Mouse (Mus musculus) CH12.LX (cell line): ENCODE data around the gene Rom1. TPM values are rescaled to one million over a fixed set of nuclear protein-coding genes. Genes with fewer than 3 reads are reported as not detected.

Source experiments
- DNase-seq: peaks from one replicate; pipeline ENCODE4 v3.0.0-alpha.2; 2013; ENCODE audit errors: extremely low read depth
- H3K27ac ChIP-seq: 2 replicates; pipeline ENCODE4 v1.5.1; 2012; ENCODE audit warnings: low read depth, mild to moderate bottlenecking, control low read depth, moderate library complexity; ENCODE audit not compliant: insufficient read depth
- H3K27me3 ChIP-seq: replicated peaks from 2 replicates; pipeline ENCODE3; 2012; ENCODE audit warnings: inconsistent platforms
- H3K36me3 ChIP-seq, 2 experiments: replicated peaks in 1 of 2; 2 replicates each; pipeline versions ENCODE3 to v1.6.1; 2012; ENCODE audit warnings: inconsistent platforms in 1 of 2, low read length in 1 of 2, mild to moderate bottlenecking in 1 of 2, mixed read lengths in 1 of 2, moderate library complexity in 1 of 2; ENCODE audit not compliant: control insufficient read depth in 1 of 2, insufficient read depth in 1 of 2
- H3K4me1 ChIP-seq, 2 experiments: 2 replicates each; pipeline ENCODE4 v1.6.1; 2012; ENCODE audit warnings: inconsistent platforms in 1 of 2, moderate library complexity in 1 of 2; ENCODE audit not compliant: insufficient read depth in 2 of 2, control insufficient read depth in 1 of 2
- H3K4me2 ChIP-seq: 2 replicates; pipeline ENCODE4 v1.6.1; 2012; ENCODE audit warnings: low read depth, mild to moderate bottlenecking, control low read depth; ENCODE audit not compliant: poor library complexity, insufficient read depth, severe bottlenecking
- H3K4me3 ChIP-seq, 3 experiments: fragments of 150-350 bp in 1 of 3; sonication (generic) in 1 of 3; replicated peaks in 1 of 3; 2 replicates each; pipeline versions ENCODE3 to v1.5.1; 2011 to 2012; ENCODE audit warnings: low read depth in 2 of 3, low read length in 2 of 3, mild to moderate bottlenecking in 2 of 3, moderate library complexity in 2 of 3, control low read depth in 1 of 3, improper control_type of control experiment in 1 of 3, inconsistent platforms in 1 of 3, mixed read lengths in 1 of 3; ENCODE audit not compliant: poor library complexity in 1 of 3
- H3K79me2 ChIP-seq: replicated peaks from 2 replicates; pipeline ENCODE4 v1.6.1; 2012; ENCODE audit warnings: mild to moderate bottlenecking, moderate library complexity; ENCODE audit not compliant: control insufficient read depth, poor library complexity, insufficient read depth, severe bottlenecking; ENCODE audit errors: extremely low read depth
- H3K9ac ChIP-seq: 2 replicates; pipeline ENCODE4 v1.6.1; 2012; ENCODE audit warnings: low read depth, mild to moderate bottlenecking, control low read depth, moderate library complexity; ENCODE audit not compliant: insufficient read depth
- H3K9me3 ChIP-seq: replicated peaks from 2 replicates; pipeline ENCODE3; 2012; ENCODE audit warnings: low read length, inconsistent platforms, mixed read lengths
- BHLHE40 ChIP-seq: IDR thresholded peaks from 2 replicates; pipeline ENCODE4 v1.6.1; 2011; ENCODE audit warnings: mild to moderate bottlenecking, low read depth, low read length, improper control_type of control experiment
- CTCF ChIP-seq, 2 experiments: IDR thresholded peaks in 1 of 2; conservative IDR thresholded peaks in 1 of 2; 2 replicates each; pipeline ENCODE4 v1.5.1; 2011 to 2012; ENCODE audit warnings: low read depth in 2 of 2, low read length in 2 of 2, improper control_type of control experiment in 1 of 2, inconsistent platforms in 1 of 2, mild to moderate bottlenecking in 1 of 2, moderate library complexity in 1 of 2
- E2F4 ChIP-seq: IDR thresholded peaks from 2 replicates; pipeline ENCODE4 v1.6.1; 2011; ENCODE audit warnings: low read depth, low read length, improper control_type of control experiment; ENCODE audit not compliant: insufficient replicate concordance
- EP300 ChIP-seq: IDR thresholded peaks from 2 replicates; pipeline ENCODE4 v1.6.1; 2011; ENCODE audit warnings: low read length, improper control_type of control experiment
- ETS1 ChIP-seq: conservative IDR thresholded peaks from 2 replicates; pipeline ENCODE4 v1.6.1; 2012; ENCODE audit warnings: low read depth, mild to moderate bottlenecking, inconsistent platforms, low read length, improper control_type of control experiment, moderate library complexity
- GABPA ChIP-seq: IDR thresholded peaks from 2 replicates; pipeline ENCODE4 v1.6.1; 2012; ENCODE audit warnings: low read depth, low read length, improper control_type of control experiment, inconsistent platforms; ENCODE audit not compliant: insufficient replicate concordance
- IRF4 ChIP-seq: IDR thresholded peaks from 2 replicates; pipeline ENCODE4 v1.6.1; 2014; ENCODE audit warnings: low read depth, mild to moderate bottlenecking, inconsistent platforms, low read length, improper control_type of control experiment
- JUN ChIP-seq: IDR thresholded peaks from 2 replicates; pipeline ENCODE4 v1.6.1; 2011; ENCODE audit warnings: low read depth, mild to moderate bottlenecking, low read length, improper control_type of control experiment, moderate library complexity; ENCODE audit not compliant: insufficient read depth
- KAT2A ChIP-seq: IDR thresholded peaks from 2 replicates; pipeline ENCODE4 v1.6.1; 2012; ENCODE audit warnings: low read length, improper control_type of control experiment, inconsistent platforms; ENCODE audit not compliant: insufficient replicate concordance
- MAFK ChIP-seq: IDR thresholded peaks from 2 replicates; pipeline ENCODE4 v1.6.1; 2011; ENCODE audit warnings: low read length, improper control_type of control experiment; ENCODE audit not compliant: insufficient replicate concordance
- MAX ChIP-seq: IDR thresholded peaks from 2 replicates; pipeline ENCODE4 v1.6.1; 2011; ENCODE audit warnings: low read length, improper control_type of control experiment
- MYC ChIP-seq: IDR thresholded peaks from 2 replicates; pipeline ENCODE4 v1.6.1; 2011; ENCODE audit warnings: low read depth, mild to moderate bottlenecking, improper control_type of control experiment, low read length
- NELFE ChIP-seq: IDR thresholded peaks from 2 replicates; pipeline ENCODE4 v1.6.1; 2011; ENCODE audit warnings: low read depth, low read length, improper control_type of control experiment
- PAX5 ChIP-seq: IDR thresholded peaks from 2 replicates; pipeline ENCODE4 v1.6.1; 2012; ENCODE audit warnings: low read length, inconsistent platforms, mixed read lengths
- RAD21 ChIP-seq: IDR thresholded peaks from 2 replicates; pipeline ENCODE4 v1.6.1; 2011; ENCODE audit warnings: low read depth, mild to moderate bottlenecking, low read length, improper control_type of control experiment, moderate library complexity
- RCOR1 ChIP-seq: conservative IDR thresholded peaks from 2 replicates; pipeline ENCODE4 v1.6.1; 2012; ENCODE audit warnings: low read depth, mild to moderate bottlenecking, inconsistent platforms, low read length, improper control_type of control experiment
- TBP ChIP-seq: conservative IDR thresholded peaks from 2 replicates; pipeline ENCODE4 v1.6.1; 2011; ENCODE audit warnings: low read depth, low read length, improper control_type of control experiment
- UBTF ChIP-seq: IDR thresholded peaks from 2 replicates; pipeline ENCODE4 v1.6.1; 2012; ENCODE audit warnings: low read depth, mild to moderate bottlenecking, inconsistent platforms, low read length, improper control_type of control experiment, moderate library complexity
- USF1 ChIP-seq: IDR thresholded peaks from 2 replicates; pipeline ENCODE4 v1.6.1; 2014; ENCODE audit warnings: low read depth, mild to moderate bottlenecking, inconsistent platforms, low read length, improper control_type of control experiment
- ZNF384 ChIP-seq: IDR thresholded peaks from 2 replicates; pipeline ENCODE4 v1.6.1; 2012; ENCODE audit warnings: low read depth, low read length, improper control_type of control experiment, inconsistent platforms
- dilution Hi-C: fragments of 300-500 bp; cut with MboI; formaldehyde crosslinking; loops from 2 replicates; pipeline ENCODE4 v1.14.3; 2020; ENCODE audit warnings: low sequenced_read_pairs; ENCODE audit not compliant: extremely low pct_unique_long_range_greater_than_20kb, extremely low pct_ligation_motif_present
- in situ Hi-C: fragments of 300-500 bp; cut with MboI; formaldehyde crosslinking; loops from 3 replicates; pipeline ENCODE4 v1.14.3; 2019; ENCODE audit warnings: low sequenced_read_pairs, low pct_ligation_motif_present, low pct_unique_long_range_greater_than_20kb, mixed read lengths
- polyA plus RNA-seq: library from polyadenylated mRNA; unstranded; fragments of >175 nt; gene quantifications from 2 replicates; pipeline ENCODE4 v1.2.1, GENCODE M21; 2012; ENCODE audit warnings: low read depth; ENCODE audit not compliant: insufficient read length
- total RNA-seq, 2 experiments: library from RNA; depleted of rRNA; stranded (reverse); fragments of 300-350 nt in 1 of 2; fragments of >200 nt in 1 of 2; gene quantifications; 2 replicates each; pipeline ENCODE4 v1.2.3; 2012 to 2014

Rom1 gene
- total and polyA plus RNA-seq, 3 experiments = 4.2 to 5.6 (median 4.8) TPM

- no peak for TF ChIP-seq USF1
- peak; percentile 97 for TF ChIP-seq MYC
- TF ChIP-seq GABPA = peak; percentile 66; the same call in 1 of the 2 replicates
- peak; percentile 92 for TF ChIP-seq BHLHE40
- peak; percentile 87 for TF ChIP-seq NELFE
- TF ChIP-seq CTCF (conservative IDR thresholded peaks at IDR 0.05 in 1 of 2, IDR thresholded peaks at IDR 0.05 in 1 of 2; ENCODE audit: low read depth in 2 of 2, low read length in 2 of 2) = no peak
- TF ChIP-seq TBP = peak; percentile 96
- no peak for TF ChIP-seq MAFK
- peak; percentile 97; the same call in 1 of the 2 replicates for TF ChIP-seq KAT2A
- TF ChIP-seq IRF4 = peak; percentile 82
- peak; percentile 96 for TF ChIP-seq MAX
Observed at GRCm38 (mm10) chr19:8953135-8954039, 24.2 kb upstream of the Rom1 start, which contains the start of gene Tut1 (continued).

- no peak for TF ChIP-seq RAD21
- no peak for TF ChIP-seq UBTF
- TF ChIP-seq RCOR1 = no peak
- no peak for TF ChIP-seq E2F4
- no peak for TF ChIP-seq PAX5
- no peak for TF ChIP-seq JUN
- no peak for TF ChIP-seq ZNF384
- no peak for TF ChIP-seq MYC
- TF ChIP-seq EP300 = no peak
- no peak for TF ChIP-seq MAX
- no peak for TF ChIP-seq ETS1
- peaks cover 33% of the 10 kb centered on the region for H3K79me2 ChIP-seq
- in situ Hi-C loops (no loop called here), dilution Hi-C loops (no loop called here)
- no peak for DNase-seq
- no peak overlapping the region for H3K9ac ChIP-seq
- H3K27ac ChIP-seq = no peak overlapping the region
- H3K27me3 ChIP-seq = no peaks in the 10 kb centered on the region
- H3K9me3 ChIP-seq = no peaks in the 10 kb centered on the region
- peaks cover 51 to 75% of the 10 kb centered on the region in 2 experiments for H3K36me3 ChIP-seq
- peaks cover 4 to 30% of the 10 kb centered on the region in 2 experiments for H3K4me1 ChIP-seq
- H3K4me2 ChIP-seq = no peak overlapping the region
- no peak overlapping the region for H3K4me3 ChIP-seq
Observed at GRCm38 (mm10) chr19:8952241-8952640, 23.1 kb upstream of the Rom1 start.
